Mouse (Mus musculus) neural tube, embryonic 14.5 days (tissue): ENCODE measurements around the gene H2-M3. TPM values are rescaled to one million over a fixed set of nuclear protein-coding genes. Genes with fewer than 3 reads are reported as not detected.

Experiments
- ATAC-seq: fragments of 200-750 bp; cut with Nextera tagmentation; 2 replicates; pipeline ENCODE4 v1.8.0; 2017; ENCODE audit warnings: low read depth, mild to moderate bottlenecking, moderate TSS enrichment, moderate library complexity
- H3K27ac ChIP-seq: fragments of 300-500 bp; sonication (generic); 2 replicates; pipeline ENCODE4 v1.5.1; 2014; ENCODE audit warnings: low read depth, mild to moderate bottlenecking, control low read depth, low read length, moderate library complexity, mixed read lengths
- H3K27me3 ChIP-seq: fragments of 300-500 bp; sonication (generic); 2 replicates; pipeline ENCODE4 v1.6.1; 2014; ENCODE audit warnings: low read length; ENCODE audit not compliant: control insufficient read depth, insufficient read depth
- H3K36me3 ChIP-seq: fragments of 300-500 bp; sonication (generic); 2 replicates; pipeline ENCODE4 v1.6.1; 2014; ENCODE audit warnings: low read length, mixed read lengths; ENCODE audit not compliant: control insufficient read depth, insufficient read depth
- H3K4me1 ChIP-seq: fragments of 300-500 bp; sonication (generic); 2 replicates; pipeline ENCODE4 v1.6.1; 2014; ENCODE audit warnings: low read length; ENCODE audit not compliant: control insufficient read depth, insufficient read depth
- H3K4me2 ChIP-seq: fragments of 300-500 bp; sonication (generic); 2 replicates; pipeline ENCODE4 v1.6.1; 2014; ENCODE audit warnings: mild to moderate bottlenecking, low read depth, low read length, control low read depth
- H3K4me3 ChIP-seq: fragments of 300-500 bp; sonication (generic); 2 replicates; pipeline ENCODE4 v1.5.1; 2014; ENCODE audit warnings: low read depth, low read length, control low read depth, mixed read lengths
- H3K9ac ChIP-seq: fragments of 300-500 bp; sonication (generic); replicated peaks from 2 replicates; pipeline ENCODE4 v1.6.1; 2014; ENCODE audit warnings: low read depth, mild to moderate bottlenecking, control low read depth, low read length, mixed read lengths
- H3K9me3 ChIP-seq: fragments of 300-500 bp; sonication (generic); 2 replicates; pipeline ENCODE4 v1.6.1; 2016; ENCODE audit warnings: low read length; ENCODE audit not compliant: control insufficient read depth
- WGBS: fragments of 180-500 bp; shearing (Covaris S2); extraction: QIAGEN DNeasy Blood & Tissue Kit; methylation state at CpG from one replicate; pipeline ENCODE4 v1.1.7; 2014; 5-methylcytosine and 5-hydroxymethylcytosine counted together
- polyA plus RNA-seq: library from polyadenylated mRNA; unstranded; fragments of >200 nt; fragmentation: Nextera tagmentation; extraction: Ambion mirVana; gene quantifications from 2 replicates; pipeline ENCODE4 v1.2.1, GENCODE M21; 2014

The H2-M3 gene
- polyA plus RNA-seq, 1 experiment from 2014 or later, result 0.42 TPM

DNA sequence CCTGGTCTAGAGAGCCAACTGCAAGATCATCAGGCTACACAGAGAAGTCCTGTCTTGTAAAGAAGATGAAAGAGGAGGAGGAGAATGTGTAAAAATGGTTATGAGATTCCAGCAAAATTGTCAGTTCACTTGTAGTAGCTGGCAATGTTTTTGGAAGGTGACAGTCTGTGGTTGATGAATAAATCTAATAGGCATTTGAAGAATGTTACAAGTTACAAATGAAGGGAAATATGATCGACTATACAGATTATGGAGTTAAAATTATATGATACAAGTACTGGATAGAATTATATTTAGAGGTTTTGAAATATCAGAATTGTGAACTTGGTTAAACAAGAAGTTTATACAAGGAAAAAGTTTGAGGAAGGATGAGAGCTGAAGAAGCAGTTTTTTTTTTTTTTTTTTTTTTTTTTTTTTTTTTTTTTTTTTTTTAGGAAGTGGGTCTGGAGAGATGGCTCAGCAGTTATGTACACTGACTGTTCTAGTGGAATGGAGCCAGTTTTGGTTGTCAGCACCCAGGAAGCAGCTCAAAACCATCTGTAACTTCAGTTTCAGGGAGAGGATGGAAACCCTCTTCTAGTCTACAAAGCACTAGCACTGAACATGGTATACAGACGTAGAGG, 5.7 kb downstream of the H2-M3 start:
- Histone ChIP-seq H3K9ac (no peak overlapping the region), H3K27ac (no peak overlapping the region), H3K36me3 (no peaks in the 10 kb centered on the region), H3K4me3 (no peak overlapping the region), H3K4me1 (no peaks in the 10 kb centered on the region), H3K4me2 (no peak overlapping the region), H3K9me3 (no peaks in the 10 kb centered on the region), H3K27me3 (no peaks in the 10 kb centered on the region)
- 92% methylated on average over 2 of the region's 2 CpGs for WGBS
- no peak for ATAC-seq

DNA sequence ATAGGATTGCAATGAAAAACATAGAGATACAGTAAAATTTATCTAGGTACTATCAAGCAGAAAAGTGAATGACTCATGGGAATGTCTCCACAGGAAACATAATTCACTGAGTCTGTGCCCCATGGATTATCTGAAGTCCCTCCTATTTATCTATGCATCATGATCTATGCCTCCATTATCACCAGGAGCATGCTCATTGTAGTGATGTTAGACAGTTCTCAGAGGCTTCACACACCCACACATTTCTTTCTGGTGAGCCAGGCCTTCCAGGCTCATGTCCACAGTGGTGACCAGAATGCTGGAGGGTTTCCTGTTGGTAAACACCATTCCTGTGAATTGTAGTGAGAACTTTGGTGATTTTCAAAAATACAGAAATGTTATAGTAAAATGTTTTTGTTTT, 6.6 kb downstream of the H2-M3 start:
- no peak overlapping the region for H3K27ac ChIP-seq
- H3K4me3 ChIP-seq, result no peak overlapping the region
- no peak overlapping the region for H3K9ac ChIP-seq
- no peaks in the 10 kb centered on the region for H3K27me3 ChIP-seq
- no peaks in the 10 kb centered on the region for H3K4me1 ChIP-seq
- H3K36me3 ChIP-seq, result no peaks in the 10 kb centered on the region
- H3K9me3 ChIP-seq, result no peaks in the 10 kb centered on the region
- no peak overlapping the region for H3K4me2 ChIP-seq
- ATAC-seq, result no peak

DNA sequence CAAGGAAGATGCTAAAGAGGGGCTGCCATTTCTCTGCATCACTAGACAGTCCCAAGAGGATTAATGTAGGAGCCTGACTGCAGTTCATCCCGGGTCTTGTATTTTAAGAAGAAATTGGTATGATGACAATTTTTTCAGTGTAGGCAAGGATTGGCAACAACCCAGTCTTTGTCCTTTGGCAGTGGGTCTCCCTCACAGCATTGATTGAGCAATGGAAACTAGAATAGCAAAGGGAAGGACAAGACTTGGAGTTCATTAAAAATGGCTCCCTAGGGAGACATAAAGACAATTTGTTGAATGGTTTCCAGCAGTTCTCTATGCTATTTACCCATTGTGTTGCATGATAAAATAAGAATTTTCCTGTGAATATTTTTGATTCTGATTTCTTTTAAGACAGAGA, 10.3 kb downstream of the H2-M3 start:
- Histone ChIP-seq H3K36me3 (no peaks in the 10 kb centered on the region), H3K4me2 (no peak overlapping the region), H3K27ac (no peak overlapping the region), H3K9ac (no peak overlapping the region), H3K9me3 (no peaks in the 10 kb centered on the region), H3K4me1 (no peaks in the 10 kb centered on the region), H3K4me3 (no peak overlapping the region), H3K27me3 (no peaks in the 10 kb centered on the region)
- WGBS, result 96% methylated on average over 1 of the region's 1 CpGs
- no peak for ATAC-seq

DNA sequence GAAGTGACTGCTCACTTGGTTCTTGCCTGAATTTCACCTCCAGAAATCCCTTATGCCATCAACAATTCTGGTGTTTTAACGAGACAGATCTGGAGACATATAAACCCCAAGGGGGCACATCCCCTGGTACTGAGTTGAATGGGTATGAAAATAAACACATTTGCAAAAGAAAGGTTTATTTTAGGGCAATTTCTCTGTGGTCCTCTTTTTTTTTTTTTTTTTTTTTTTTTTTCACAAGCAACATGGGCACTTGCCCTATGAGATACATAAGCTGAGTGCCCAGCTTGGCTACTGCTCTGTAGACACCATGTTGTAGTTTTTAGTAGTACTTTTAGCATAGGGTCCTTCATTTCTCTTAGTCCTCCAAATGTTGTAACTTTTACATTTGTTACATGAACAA, 13.3 kb downstream of the H2-M3 start, which contains the start of gene Olfr99:
Olfr99 (minus strand) TSS at position 101 of the 400 bp plus-strand sequence.
- H3K4me2 ChIP-seq, result no peak within 1 kb of the TSS
- H3K9me3 ChIP-seq, result no peaks in the 10 kb centered on the region
- no peak for ATAC-seq
- H3K27me3 ChIP-seq, result no peaks in the 10 kb centered on the region
- no peaks in the 10 kb centered on the region for H3K36me3 ChIP-seq
- no peaks in the 10 kb centered on the region for H3K4me1 ChIP-seq
- H3K9ac ChIP-seq, result no peak within 1 kb of the TSS
- no peak within 1 kb of the TSS for H3K27ac ChIP-seq
- WGBS, result 76% methylated on average over 1 of the region's 1 CpGs
- no peak within 1 kb of the TSS for H3K4me3 ChIP-seq

DNA sequence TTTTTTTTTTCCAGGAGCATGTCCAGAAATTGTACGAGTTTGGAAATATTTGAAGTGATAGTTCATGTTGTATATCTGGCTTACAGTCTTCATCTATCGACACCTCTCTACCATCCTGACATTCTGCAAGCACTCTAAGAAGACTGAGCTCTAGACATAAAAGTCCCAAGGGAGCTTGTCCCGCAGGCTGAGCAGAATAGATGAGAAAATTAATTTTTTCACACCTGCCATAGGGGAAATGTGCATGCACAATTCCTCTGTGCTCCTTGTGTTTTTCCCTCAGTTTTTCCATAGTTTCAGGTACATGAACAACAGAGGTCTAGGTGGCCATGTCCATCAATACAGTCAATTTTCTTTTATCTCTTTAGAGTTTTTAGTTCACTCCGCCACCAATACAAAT, 34.2 kb downstream of the H2-M3 start, which contains the start of gene Olfr101:
Olfr101 (minus strand) TSS at position 101 of the 400 bp plus-strand sequence.
- no peaks in the 10 kb centered on the region for H3K4me1 ChIP-seq
- H3K36me3 ChIP-seq, result no peaks in the 10 kb centered on the region
- ATAC-seq, result no peak
- no peaks in the 10 kb centered on the region for H3K27me3 ChIP-seq
- 85% methylated on average over 4 of the region's 4 CpGs for WGBS
- no peak within 1 kb of the TSS for H3K9ac ChIP-seq
- H3K9me3 ChIP-seq, result no peaks in the 10 kb centered on the region
- H3K4me3 ChIP-seq, result no peak within 1 kb of the TSS
- no peak within 1 kb of the TSS for H3K27ac ChIP-seq
- no peak within 1 kb of the TSS for H3K4me2 ChIP-seq

DNA sequence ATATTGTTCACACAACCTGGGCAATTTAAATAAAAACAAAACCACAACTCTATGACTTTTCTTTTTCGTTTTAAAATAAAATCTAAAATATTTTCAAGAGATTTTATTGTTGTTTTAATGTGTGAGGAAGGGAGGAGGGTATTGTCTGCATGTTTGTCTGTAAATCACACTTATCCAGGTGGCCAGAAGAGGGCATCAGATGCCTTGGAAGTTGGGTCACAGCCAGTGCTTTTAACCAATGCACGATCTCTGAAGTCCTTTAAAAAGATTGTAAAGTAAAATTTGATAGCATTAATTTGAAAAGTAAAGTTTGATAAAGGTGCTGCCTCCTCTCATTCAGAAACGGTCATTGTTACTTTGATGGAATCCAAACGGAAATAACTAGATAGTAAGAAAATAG, 38.5 kb downstream of the H2-M3 start:
- Histone ChIP-seq H3K9ac (no peak overlapping the region), H3K4me3 (no peak overlapping the region), H3K9me3 (no peaks in the 10 kb centered on the region), H3K36me3 (no peaks in the 10 kb centered on the region), H3K27me3 (no peaks in the 10 kb centered on the region), H3K4me1 (no peaks in the 10 kb centered on the region), H3K27ac (no peak overlapping the region), H3K4me2 (no peak overlapping the region)
- ATAC-seq, result no peak
- WGBS, result 38% methylated on average over 4 of the region's 4 CpGs

DNA sequence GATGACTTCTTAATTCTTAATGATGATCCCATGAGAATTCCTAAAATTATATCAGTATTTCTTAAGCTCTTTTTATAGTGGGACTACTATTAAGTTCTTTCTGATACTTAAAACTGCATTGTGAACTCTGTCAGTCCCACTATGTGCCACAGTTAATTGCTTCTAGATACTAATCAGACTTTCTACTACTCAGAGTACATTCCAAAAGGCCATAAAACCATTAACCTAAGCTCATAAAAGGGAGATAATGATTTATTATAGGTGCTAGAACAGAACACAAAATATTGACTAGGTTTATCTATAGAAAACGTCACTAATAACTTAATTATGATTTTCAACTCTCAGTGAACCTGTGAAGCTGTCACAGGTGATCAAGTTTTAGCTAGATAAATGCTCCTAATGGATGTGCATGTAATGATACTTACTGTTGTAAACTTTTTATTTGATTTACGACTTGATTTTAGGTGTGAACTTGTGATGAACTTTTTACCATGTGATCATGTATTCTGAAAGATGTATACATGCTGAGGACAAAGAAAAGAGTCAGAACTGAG, 40.2 kb downstream of the H2-M3 start:
- H3K4me2 ChIP-seq, result no peak overlapping the region
- 52% methylated on average over 2 of the region's 2 CpGs for WGBS
- no peaks in the 10 kb centered on the region for H3K27me3 ChIP-seq
- no peak overlapping the region for H3K4me3 ChIP-seq
- H3K4me1 ChIP-seq, result no peaks in the 10 kb centered on the region
- H3K27ac ChIP-seq, result no peak overlapping the region
- ATAC-seq, result no peak
- no peaks in the 10 kb centered on the region for H3K9me3 ChIP-seq
- H3K36me3 ChIP-seq, result no peaks in the 10 kb centered on the region
- H3K9ac ChIP-seq, result no peak overlapping the region

DNA sequence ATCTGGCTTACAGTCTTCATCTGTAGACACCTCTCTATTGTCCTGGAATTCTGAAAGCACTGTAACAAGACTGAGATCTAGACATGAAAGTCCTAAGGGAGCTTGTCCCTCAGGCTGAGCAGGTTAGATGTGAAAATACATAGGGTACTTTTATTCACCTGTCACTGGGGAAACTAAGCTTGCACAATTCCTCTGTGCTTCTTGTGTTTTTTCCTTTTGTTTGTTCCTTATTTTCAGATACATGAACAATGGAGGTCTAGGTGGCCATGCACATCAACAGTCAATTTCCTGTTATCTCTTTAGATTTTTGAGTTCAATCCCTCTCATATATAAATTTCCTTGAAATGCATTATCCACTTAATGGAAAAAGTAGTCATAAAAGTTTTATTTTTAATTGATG, 46.9 kb downstream of the H2-M3 start, which contains the start of gene Olfr102:
Olfr102 (minus strand) TSS at position 101 of the 400 bp plus-strand sequence.
- ATAC-seq, result no peak
- H3K36me3 ChIP-seq, result no peaks in the 10 kb centered on the region

More for the DNA sequence above, 46.9 kb downstream of the H2-M3 start, which contains the start of gene Olfr102:
- Histone ChIP-seq H3K4me3 (no peak within 1 kb of the TSS), H3K4me1 (no peaks in the 10 kb centered on the region), H3K9me3 (no peaks in the 10 kb centered on the region), H3K27me3 (no peaks in the 10 kb centered on the region), H3K27ac (no peak within 1 kb of the TSS), H3K4me2 (no peak within 1 kb of the TSS), H3K9ac (no peak within 1 kb of the TSS)
